Mouse (Mus musculus): ENCODE results near the gene Gng7.
A peak's percentile ranks its signal among the peaks of the same experiment; 100 is the strongest.

DNA sequence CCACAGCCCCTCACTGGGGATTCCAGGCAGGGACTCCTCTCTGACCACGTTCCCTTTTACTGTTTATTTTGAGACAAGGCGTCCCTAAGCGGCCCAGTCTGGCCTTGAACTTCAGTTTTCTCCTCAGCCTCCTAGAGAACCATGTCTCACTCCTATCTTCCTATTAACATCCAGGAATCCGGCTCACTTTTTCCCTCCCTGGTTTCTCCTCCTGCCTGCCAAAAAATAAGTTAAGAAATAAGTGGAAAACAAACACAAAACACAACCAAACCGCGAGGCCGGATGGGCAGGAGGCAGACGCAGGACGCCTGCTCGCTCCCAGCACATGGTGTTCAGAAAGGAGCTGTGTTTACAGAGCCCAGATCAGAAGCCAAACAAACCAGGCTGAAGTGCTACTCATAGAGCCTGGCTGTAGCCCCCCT is 52.7 kb downstream of the Gng7 start:
- TF ChIP-seq CTCF (IDR thresholded peaks at IDR 0.05; ENCODE audit: insufficient read depth, low read length), result no peak
- peak; percentile 26; the same call in 1 of the 2 replicates for TF ChIP-seq POLR2A (IDR thresholded peaks at IDR 0.05; ENCODE audit: borderline replicate concordance, extremely low read depth, low read depth, low read length)
